In genomic region chr4:140278269-140278668, GRCm38 (mm10) we compare ENCODE assay signal across 9 mouse cellular contexts. TPM values are rescaled to one million over a fixed set of nuclear protein-coding genes. Genes with fewer than 3 reads are reported as not detected.
"Had no signal": no experiment of that assay in that cellular context is flagged by ENCODE, and none has a peak within 500 bp of the region (broad histone marks: within the 10 kb centered on the region; RNA-seq: fewer than 3 reads in every experiment).

No protein-coding gene starts in this region.

- DNase-seq: kidney, adult 2 months; kidney, postnatal 25 days; lung, adult 18-20 months; midbrain, embryonic 14.5 days; thymus, postnatal 4 days had no signal

RNA-seq across cellular contexts. Expression of gene Igsf21, which starts 31.7 kb away (rescaled TPM):
- total RNA-seq: liver, adult 2 months; megakaryocyte progenitor cell, adult 5-6 weeks; monocyte, adult 5-6 weeks; neutrophil, adult 5-6 weeks had no signal
- polyA plus RNA-seq: liver, adult 2 months had no signal
